Mouse (Mus musculus): ENCODE data around the gene Fsd2. TPM values are rescaled to one million over a fixed set of nuclear protein-coding genes. Genes with fewer than 3 reads are reported as not detected.

Gene Fsd2
- total RNA-seq (2021) = 100 to 1,000 TPM; 322 to 355 TPM
- long read RNA-seq, experiment 1, transcript Fsd2-201 (13 exons, 3,985 nt) = major isoform, 75 of 126 reads
- long read RNA-seq, experiment 1, partial matches to known transcripts = 7 of 126 reads
- long read RNA-seq, experiment 1, other reads (novel, unspliced or antisense) = 44 of 126 reads
- long read RNA-seq, experiment 2, transcript Fsd2-201 (13 exons, 3,985 nt) = major isoform, 39 of 72 reads
- long read RNA-seq, experiment 2, partial matches to known transcripts = 7 of 72 reads
- long read RNA-seq, experiment 2, other reads (novel, unspliced or antisense) = 26 of 72 reads

DNA sequence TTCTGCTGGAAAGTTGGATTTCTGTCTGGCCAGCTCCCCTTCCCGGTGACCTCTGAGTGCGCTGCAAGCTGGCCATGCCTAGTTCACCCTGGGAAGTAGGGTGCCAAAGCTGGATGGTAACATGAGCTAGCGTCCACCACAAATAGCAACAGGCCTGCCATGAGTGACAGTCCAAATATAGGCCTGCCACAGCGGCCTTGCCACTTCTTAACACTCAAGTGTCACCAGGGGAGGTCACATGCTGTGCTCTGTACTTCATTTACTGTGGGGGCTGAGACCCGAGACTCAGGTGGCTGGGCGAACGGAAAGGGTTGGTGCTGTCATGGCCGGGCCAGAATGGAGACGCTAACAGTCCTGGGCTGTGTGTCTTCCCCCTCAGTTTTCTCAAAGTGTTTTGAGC lies at the start of gene Fsd2:
Gene Fsd2 (minus strand): TSS at position 53 of the 400 bp plus-strand sequence.
- DNase-seq = peak; percentile 69 to 87

DNA sequence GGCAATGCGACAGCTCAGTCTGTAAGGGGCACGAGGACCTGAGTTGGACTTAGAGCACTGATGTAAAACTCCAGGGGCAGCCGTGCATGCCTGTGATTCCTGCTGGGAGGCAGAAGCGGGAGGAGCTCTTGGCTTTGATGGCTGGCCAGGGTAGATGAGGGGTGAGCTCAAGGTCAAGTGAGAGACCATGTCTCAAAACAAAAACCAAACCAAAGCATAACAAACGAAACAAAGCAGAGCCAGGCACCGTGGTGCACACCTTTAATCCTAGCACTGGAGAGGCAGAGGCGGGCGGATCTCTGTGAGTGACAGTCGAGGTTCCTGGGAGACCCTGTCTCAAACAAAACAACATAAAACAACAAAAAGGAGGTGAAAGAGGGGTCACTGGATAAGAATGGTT lies 48.3 kb upstream of the Fsd2 start:
- DNase-seq = no peak

DNA sequence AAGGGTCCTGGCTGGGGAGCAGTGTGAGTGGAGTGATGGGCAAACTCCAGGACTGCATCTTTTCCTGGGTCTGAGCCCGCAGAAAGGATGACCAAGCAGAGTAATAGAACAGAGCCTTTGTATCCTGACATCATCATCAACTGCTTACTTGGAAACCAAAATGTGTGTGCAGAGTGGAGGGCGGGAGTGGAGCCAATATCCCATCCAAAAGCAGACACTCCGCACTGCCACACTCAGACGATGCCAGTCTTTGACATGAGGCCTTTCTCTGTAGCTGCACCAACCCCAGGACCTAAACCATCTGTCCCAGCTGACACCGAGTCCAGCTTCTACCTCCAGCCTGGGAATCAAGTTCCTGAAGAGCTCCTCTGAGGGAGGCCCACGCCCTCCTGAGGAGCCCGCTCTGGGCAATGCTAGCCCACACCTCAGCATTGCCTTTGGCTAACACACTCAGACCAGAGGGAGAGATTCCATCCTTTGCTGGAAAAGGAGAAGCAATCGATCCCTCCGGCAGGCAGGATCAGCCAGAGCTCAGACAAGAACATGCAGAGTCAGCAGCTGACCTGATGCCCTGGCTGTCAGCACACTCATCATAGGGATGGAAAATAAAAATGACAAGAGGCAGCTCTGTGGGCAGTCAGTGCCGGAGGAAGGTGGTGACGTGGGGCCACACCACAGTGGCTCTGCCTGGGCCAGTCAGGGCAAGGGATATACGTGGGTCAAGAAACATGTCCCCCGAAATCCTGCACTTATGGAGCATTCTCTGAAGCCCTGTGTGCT lies 46.3 kb upstream of the Fsd2 start:
- peak in 1 of 2 experiments; percentile 20 for DNase-seq

DNA sequence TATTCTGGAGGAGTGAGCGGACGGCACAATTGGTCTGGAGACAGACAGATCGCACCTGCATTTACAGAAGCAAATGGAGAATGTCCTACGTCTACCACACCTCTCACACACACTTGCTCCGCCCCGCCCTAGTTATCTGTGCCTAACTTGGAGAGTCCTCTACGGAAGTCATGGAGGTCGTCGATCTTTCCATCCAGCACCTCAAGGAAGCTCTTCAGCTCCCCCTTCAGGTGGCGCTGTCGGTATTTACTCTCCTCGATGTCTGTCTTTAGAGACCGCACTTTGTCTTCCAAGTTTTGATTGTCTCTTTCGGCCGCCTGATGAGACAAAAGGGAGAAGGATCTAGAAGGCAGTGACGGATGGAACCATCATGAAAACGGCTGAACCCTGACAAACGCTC lies 43.4 kb upstream of the Fsd2 start:
- DNase-seq = peak in 1 of 2 experiments; percentile 34

DNA sequence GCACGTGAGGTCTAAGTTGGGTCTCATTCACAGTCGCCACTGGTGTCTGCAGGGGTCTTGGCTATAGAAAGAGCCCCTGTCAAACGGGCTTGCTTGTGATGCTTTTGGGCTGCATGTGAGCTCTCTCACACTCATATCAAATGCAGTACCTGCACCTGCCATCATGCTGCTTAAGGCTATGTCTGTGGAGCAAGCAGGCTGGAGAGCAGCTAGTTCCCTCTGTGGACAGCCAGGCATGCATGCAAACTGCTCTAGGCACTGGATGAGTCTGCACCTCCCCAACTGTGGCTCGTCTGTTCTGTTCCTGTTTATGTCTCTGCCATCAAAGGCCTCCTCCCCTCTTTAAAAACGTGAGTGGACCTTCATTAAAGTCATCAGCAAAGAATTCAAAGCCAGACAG lies 39.7 kb upstream of the Fsd2 start:
- DNase-seq = no peak

- DNase-seq = no peak
These were observed 38.7 kb upstream of the Fsd2 start for GRCm38 (mm10) chr7:81605489-81605888.

DNA sequence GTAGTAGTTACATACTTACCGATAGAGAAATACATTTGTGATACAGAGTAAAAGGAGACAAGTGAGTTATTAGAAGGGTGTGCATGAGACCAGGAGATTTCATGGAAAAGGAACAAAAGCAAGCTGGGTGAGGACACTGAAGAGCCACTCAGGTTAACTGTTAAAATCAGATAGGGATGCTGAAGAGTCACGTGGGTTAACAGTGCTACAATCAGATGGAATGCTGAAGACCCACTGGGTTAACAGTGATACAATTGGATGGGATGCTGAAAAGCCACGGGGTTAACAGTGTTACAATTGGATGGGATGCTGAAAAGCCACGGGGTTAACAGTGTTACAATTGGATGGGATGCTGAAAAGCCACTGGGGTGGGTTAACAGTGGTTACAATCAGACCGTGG lies 38.2 kb upstream of the Fsd2 start:
- no peak for DNase-seq

DNA sequence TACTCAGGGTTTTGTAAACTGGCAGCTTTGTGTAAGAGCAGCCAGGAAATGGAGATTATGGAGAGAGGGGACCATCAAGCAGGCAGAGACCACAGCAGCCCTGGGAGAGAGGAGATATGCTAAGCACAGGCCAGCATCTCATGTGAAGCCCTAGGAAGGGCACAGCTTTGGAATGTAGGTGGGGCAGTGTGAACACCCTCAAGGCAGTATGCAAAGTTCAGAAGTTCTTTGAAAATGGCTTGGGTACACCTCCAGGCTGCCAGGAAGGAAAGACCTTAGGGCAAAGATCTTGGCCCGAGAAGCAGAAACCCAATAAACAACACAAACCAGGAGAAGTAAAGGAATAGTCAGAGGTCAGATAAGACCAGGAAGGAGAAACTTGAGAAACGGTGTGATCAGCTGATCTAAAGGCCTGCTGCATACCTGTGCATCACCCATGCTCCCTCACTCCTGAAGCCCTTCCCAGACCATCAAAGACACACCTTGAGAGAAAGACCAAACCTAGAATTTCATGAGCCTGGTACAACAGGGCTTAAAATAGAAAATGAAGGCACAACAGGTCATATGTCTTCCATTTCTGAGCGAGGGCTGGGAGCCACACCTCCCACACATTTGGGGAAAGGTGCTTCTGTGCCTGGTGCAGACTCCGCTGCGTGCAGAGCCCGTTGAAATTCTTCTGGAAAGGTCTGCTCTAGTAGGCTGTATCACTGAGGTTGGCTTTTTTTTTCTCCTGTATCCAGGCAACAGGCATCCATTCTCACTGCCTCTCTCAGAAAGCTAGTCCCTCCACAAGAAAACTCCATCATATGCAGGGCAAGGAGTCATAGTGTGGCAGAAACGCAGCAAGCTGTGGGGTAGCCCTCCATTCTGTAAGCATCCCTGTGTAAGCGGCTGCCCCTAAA lies 32.9 kb upstream of the Fsd2 start:
- DNase-seq = no peak

DNA sequence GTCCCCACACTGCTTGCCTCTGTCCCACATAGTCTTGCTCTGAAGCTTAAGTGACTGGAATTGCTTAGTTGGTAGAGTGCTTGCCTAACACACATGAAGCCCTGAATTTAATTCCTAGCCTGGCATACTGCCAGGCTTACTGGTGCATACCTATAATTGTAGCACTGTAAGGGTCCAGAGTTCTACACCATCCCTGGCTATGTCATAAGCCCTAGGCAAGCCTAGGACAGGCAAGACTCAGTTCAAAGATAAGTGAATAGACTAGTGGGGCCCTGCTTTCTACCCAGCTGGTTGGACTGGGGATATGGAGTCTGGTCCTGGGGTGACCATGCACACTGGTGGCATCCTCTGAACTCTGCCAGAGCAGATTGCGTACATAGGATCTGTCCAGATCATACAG lies 30.9 kb upstream of the Fsd2 start:
- DNase-seq = no peak

- no peak for DNase-seq
These were observed 29.3 kb upstream of the Fsd2 start for GRCm38 (mm10) chr7:81596086-81596485.

- DNase-seq = no peak
These were observed 28.3 kb upstream of the Fsd2 start for GRCm38 (mm10) chr7:81595056-81595455.

GRCm38 (mm10) chr7:81593387-81593786 lies 26.6 kb upstream of the Fsd2 start:
- DNase-seq = no peak

GRCm38 (mm10) chr7:81592686-81593085 lies 25.9 kb upstream of the Fsd2 start:
- DNase-seq = no peak

GRCm38 (mm10) chr7:81587238-81587637 lies 20.5 kb upstream of the Fsd2 start:
- no peak for DNase-seq

DNA sequence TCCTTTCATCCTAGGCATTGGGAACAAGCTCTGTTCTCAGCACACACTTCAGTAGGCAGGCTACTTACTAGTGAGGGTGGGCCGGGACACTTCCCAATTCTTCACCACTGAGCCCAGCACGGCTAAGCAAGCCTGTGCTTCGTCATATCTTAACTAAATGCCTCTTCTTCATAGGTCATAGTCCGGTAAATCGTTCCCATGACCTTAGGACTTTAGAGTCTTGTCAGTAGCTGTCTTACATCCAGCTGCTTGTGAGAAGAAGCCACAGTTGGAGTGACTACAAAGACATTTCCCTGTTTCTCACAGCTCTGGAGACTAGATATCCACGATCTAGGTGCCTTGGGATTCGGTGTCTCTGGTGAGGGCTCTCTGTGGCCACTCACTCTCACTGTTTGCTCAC lies 18.6 kb upstream of the Fsd2 start:
- no peak for DNase-seq

GRCm38 (mm10) chr7:81583512-81583911 lies 16.8 kb upstream of the Fsd2 start:
- DNase-seq = no peak

GRCm38 (mm10) chr7:81579312-81579711 lies 12.6 kb upstream of the Fsd2 start:
- no peak for DNase-seq

- no peak for DNase-seq
These were observed 11.7 kb upstream of the Fsd2 start for GRCm38 (mm10) chr7:81578413-81578812.

GRCm38 (mm10) chr7:81577872-81578271 lies 11.1 kb upstream of the Fsd2 start:
- no peak for DNase-seq

- no peak for DNase-seq
These were observed 8.9 kb upstream of the Fsd2 start for GRCm38 (mm10) chr7:81575606-81576005.

- no peak for DNase-seq
These were observed 7.1 kb upstream of the Fsd2 start for GRCm38 (mm10) chr7:81573821-81574220.

DNA sequence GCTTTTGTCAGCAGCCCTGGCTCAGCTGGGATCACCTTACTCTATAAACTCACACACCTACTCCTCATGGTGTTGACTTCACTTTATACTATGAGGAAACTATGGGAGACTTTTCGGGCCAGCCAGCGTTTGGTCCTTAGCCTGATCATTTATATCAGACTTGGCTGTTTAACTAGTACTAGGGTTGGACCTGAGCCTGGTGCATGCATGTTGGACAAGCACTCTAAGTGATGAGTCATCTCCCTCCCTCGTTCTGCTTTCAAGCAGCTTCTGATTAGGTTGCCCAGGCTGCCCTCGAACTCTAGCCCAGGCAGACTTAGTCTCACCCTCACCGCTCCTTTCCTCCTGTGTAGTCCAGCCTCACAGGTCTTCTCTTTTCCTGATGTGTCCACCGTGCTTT lies 6.7 kb upstream of the Fsd2 start:
- DNase-seq = peak; percentile 68 to 76
